Mouse (Mus musculus) right cerebral cortex, adult 2 months (tissue): ENCODE results near the gene Cdh12.
"Not testable (repeated sequence)": the region's sequence is repeated elsewhere in the genome, so short reads cannot be mapped to it uniquely, and the experiment has no call there.

Experiments used
- DNase-seq, 2 experiments: peaks; one replicate each; pipeline ENCODE4 v3.0.0; 2021 to 2022; ENCODE audit warnings: low spot score in 2 of 2

Gene Cdh12

GRCm38 (mm10) chr15:21375460-21375859 is 926.4 kb downstream of the Cdh12 start:
- DNase-seq, result no peak

DNA sequence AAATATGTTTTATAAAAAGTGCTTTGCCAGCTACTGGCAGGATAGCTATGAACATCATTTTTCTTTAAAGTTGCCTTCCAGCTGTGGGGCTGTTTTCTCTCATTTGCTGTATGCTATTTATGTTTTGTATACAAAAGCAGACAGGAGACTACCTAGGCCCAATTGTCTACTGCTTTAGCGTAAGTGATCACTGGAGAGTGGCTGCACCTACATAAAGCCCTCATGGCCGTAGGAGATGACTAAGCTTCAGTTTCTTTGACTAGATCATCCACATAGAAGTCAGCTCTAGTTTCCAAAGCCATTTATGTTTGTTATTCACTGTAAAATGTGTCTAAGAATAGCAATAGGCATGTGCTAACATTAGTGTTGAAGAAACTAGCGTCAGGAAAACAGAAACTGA is 926.8 kb downstream of the Cdh12 start:
- DNase-seq, result no peak

DNA sequence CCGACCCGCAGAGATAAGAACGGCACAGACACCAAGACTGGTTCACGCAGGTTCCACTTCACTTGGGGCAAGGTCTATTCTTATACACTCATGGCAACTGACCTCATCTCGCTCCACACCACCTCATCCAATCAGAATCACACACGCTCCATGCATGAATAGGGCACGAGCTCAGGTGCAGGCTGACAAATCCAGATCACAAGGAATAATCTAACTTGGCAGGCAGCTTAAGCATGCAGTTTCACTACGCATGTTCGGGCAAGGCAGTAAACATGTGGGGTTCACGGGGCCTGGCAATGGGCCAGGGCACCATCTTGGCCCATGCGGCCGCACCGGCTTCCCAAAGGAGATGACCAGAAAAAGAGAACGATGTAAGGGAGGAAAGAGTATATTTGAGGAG is 942.4 kb downstream of the Cdh12 start:
- not testable (repeated sequence) for DNase-seq

GRCm38 (mm10) chr15:21393080-21393479 is 944.0 kb downstream of the Cdh12 start:
- no peak for DNase-seq

DNA sequence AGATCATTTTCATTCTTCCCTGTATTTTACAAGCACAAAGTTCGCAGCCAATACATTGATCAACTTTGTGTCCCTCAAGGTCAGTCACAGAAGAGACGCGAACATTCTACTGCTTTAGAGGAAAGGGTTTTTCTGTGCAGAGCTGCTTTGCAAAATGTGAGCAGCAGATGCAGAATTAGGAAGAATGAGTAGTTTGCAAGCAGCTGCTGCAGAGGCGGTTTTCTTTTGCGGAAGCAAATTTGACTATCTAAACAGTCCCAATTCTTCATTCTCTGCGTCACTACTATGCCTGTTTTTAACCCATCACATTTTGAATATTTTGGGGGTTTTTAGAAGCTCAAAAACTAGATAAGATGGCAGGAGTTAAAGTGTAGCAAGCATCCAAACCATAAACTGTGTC is 956.1 kb downstream of the Cdh12 start:
- peak; percentile 70 to 83 for DNase-seq

DNA sequence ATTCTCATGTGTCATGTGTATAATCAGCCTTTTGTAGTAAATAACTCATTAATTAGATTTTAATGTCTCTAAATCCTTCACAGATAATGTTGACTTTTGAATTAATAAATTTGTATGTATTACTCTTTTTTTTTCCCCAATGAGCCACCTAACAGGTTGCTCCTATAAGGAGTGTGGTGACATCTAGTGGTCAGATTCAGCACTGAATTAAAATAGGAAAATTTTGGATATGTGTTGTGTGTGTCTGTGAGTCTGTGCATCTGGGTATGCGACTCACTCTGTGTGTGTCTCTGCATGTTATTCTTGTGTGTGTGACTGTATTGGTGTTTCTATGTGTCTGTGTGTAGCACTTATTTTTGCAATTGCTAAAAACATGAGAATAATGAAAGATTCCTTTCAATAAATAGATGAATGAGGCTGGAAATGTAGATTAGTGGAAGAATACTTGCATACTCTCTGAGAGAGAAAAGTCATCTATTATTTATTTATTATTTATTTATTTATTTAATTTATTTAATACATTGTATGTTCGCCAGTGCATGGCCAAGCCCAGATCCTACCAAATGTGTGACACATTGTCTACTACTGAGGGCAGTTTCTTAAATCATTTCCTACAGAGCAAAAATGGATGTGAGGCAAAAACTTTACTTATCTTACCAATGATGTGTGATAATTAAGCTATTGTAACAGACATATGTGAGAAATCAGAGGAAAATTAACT is 958.4 kb downstream of the Cdh12 start:
- peak in 1 of 2 experiments; percentile 26 for DNase-seq

DNA sequence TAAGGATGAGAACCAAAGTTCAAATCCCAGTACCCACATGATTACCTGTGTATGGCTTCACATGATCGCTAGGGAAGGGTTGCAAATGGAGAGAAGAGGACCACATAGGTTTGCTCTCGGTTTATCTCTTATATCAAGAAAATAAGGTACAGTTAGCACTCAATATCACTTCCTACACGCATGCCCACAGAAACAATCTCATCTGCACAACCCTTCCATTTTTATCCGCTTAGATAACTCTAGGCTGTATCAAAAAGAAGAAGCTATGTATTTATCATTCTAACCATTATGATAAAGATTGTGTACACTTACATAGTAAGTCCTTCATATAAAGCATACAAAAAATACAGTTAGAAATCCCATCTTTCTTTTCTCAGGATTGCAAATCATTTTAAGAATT is 988.3 kb downstream of the Cdh12 start:
- no peak for DNase-seq

DNA sequence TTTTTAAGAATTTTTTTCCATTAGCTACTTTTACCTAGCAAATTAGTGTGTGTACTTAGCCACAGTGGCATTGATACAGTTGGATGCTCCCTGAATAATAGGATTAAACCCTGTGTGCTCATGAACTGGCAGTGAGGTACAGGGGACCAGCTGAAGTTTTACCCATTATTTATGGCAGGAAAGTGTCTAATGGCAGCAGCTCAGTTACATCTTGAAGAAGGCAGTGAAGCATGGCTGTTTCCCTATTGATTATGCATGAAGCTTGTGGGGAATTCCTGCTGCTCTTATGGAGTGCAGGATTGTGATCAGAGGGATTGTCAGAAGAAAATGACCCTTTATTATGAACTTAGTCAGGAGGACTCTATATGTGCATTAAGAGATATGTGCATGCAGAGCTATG is 988.9 kb downstream of the Cdh12 start:
- no peak for DNase-seq

DNA sequence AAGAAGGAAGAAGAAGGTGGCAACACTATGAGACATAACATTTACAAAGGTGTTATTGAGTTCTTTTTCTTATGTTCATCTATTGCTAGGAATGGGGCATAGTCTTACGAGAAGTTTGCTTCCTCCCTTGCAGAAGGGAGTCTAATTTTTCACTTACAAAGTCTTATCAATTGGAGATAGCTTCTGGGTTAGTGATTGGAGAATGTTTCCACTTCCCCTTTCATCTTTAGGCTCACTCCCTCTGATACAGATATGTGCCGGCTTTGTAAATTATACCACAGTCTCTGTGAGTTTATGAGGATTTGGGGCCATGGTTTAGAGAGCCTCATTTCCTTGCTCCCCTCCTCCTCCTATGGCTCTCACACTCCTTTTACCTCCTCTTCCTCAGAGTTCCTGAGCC is 1009.0 kb downstream of the Cdh12 start:
- DNase-seq, result no peak

- no peak for DNase-seq
Measured at GRCm38 (mm10) chr15:21519355-21519869, 1070.3 kb downstream of the Cdh12 start.

DNA sequence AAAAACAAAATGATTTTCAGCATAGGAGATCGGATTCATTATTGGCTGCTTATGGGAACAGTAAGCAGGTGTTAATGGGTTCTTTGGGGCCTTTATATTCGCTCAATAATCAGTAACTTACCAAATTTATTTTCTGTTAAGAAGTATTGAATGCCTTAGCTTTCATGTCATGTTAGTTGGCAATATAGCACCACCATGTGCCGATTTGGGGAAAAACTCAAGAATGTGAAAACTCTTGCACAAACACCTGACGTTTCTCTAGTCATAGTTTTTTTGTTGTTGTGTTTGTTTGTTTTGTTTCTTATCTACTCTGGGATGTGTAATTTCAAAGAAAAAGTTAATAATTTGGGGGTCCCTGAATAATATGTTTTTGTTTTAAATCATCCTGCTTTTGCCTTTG is 1081.7 kb downstream of the Cdh12 start:
- peak; percentile 13 to 14 for DNase-seq

- DNase-seq, result no peak
Measured at GRCm38 (mm10) chr15:21536909-21537308, 1087.8 kb downstream of the Cdh12 start.

GRCm38 (mm10) chr15:21544786-21545185 is 1095.7 kb downstream of the Cdh12 start:
- DNase-seq, result no peak

DNA sequence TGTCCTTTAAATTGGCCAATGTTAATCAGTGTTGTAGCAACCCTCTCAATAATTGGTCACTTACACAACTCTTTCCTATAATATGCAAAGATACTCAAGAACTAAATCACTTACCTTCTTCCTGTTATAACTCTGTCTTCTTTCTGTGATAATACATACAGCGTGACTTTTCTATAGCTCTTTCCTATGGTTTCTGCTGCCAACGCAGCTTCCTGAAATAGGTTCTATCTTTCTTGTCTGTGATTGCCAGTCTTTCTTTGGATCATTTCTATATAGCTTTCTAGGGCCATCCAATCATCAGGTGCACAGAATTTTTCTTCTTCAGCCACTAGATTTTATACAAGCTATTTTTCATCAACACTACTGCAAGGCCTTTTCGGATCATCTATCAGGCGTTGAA is 1106.9 kb downstream of the Cdh12 start:
- DNase-seq, result no peak

DNA sequence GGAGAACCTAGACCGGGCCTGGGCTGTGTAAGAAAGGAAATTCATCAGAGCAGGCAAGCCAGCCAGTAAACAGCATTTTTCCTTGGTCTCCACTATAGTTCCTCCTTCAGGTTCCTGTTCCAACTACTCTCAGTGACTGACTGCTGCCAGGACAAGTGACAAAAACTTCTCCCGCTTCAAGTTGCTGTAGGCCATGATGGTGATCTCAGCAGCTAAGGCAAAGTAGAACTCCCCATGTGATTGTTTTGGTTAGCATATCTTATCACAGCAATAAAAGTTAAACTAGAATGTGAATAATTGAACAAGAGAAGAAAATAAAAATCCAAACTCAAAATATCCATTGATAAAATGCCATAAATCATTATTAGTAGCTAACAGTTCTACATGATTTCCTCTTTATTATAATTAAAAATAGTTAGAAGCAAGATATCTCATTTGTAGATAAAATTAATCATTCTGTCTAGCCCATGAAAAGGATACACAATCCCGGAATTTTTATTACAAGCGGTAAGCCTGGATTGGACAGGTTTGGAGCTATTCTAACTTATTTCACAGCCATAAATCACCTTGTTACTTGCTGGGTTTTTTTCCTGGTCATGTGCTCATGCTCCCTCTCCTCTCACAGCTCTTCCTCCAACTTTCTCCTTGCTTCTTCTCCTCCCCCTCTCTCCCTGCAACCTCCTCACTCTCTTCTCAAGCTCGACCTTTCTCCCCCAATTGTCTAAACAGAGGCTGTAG is 1117.4 kb downstream of the Cdh12 start:
- no peak for DNase-seq

DNA sequence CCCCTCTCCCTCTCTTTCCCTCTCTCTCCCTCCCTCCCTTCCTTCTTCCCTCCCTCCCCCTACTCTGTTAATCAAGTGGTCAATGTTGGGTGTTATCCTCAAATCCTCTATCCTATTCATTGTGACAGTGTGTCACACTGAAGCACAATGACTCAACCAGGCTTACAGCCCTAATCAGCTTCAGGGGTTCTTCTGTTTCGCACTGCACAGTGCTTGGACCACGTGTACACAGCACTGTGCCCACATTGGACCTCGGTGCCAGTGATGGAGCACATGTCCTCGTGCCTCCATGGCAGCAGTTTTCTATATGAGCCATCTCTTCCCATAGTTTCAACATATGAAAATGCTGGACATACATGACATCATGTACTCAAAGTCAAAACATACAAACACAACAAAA is 1155.4 kb downstream of the Cdh12 start:
- no peak for DNase-seq
